Mouse (Mus musculus) spleen, postnatal 14 days (tissue): Measurements from ENCODE around the gene Sacs.
A peak's percentile ranks its signal among the peaks of the same experiment; 100 is the strongest.
"Not testable (repeated sequence)": the region's sequence is repeated elsewhere in the genome, so short reads cannot be mapped to it uniquely, and the experiment has no call there.

ENCODE experiments used
- DNase-seq, 2 experiments: peaks; one replicate each; pipeline ENCODE4 v3.0.0; 2021 to 2022; ENCODE audit warnings: low spot score in 2 of 2

Sacs gene

GRCm38 (mm10) chr14:61137994-61138726 lies at the start of gene Sacs:
Sacs (plus strand) TSS chr14:61138457.
- DNase-seq, result no peak

- DNase-seq, result no peak
These were observed 47.3 kb upstream of the Sacs start for GRCm38 (mm10) chr14:61090955-61091354.

GRCm38 (mm10) chr14:61092073-61092472 lies 46.2 kb upstream of the Sacs start:
- no peak for DNase-seq

- DNase-seq, result no peak
These were observed 40.2 kb upstream of the Sacs start for GRCm38 (mm10) chr14:61097974-61098625.

GRCm38 (mm10) chr14:61100736-61101135 lies 37.5 kb upstream of the Sacs start:
- DNase-seq, result no peak

- DNase-seq, result no peak
These were observed 31.9 kb upstream of the Sacs start for GRCm38 (mm10) chr14:61106404-61106803.

GRCm38 (mm10) chr14:61108625-61109024 lies 29.6 kb upstream of the Sacs start:
- no peak for DNase-seq

- peak; percentile 32 to 62 for DNase-seq
These were observed 25.9 kb upstream of the Sacs start for GRCm38 (mm10) chr14:61112404-61112803.

- no peak for DNase-seq
These were observed 13.5 kb upstream of the Sacs start for GRCm38 (mm10) chr14:61124755-61125154.

- DNase-seq, result no peak
These were observed 13.1 kb upstream of the Sacs start for GRCm38 (mm10) chr14:61125201-61125600.

GRCm38 (mm10) chr14:61127365-61127764 lies 10.9 kb upstream of the Sacs start:
- not testable (repeated sequence) for DNase-seq

GRCm38 (mm10) chr14:61128961-61129507 lies 9.2 kb upstream of the Sacs start:
- DNase-seq, result no peak

GRCm38 (mm10) chr14:61132556-61132955 lies 5.7 kb upstream of the Sacs start:
- DNase-seq, result no peak

- DNase-seq, result no peak
These were observed 3.8 kb upstream of the Sacs start for GRCm38 (mm10) chr14:61134381-61135030.

- no peak for DNase-seq
These were observed 847 bp upstream of the Sacs start for GRCm38 (mm10) chr14:61137410-61137809.

GRCm38 (mm10) chr14:61138727-61139067 lies 440 bp downstream of the Sacs start:
- DNase-seq, result no peak

GRCm38 (mm10) chr14:61143358-61143757 lies 5.1 kb downstream of the Sacs start:
- DNase-seq, result no peak

- DNase-seq, result no peak
These were observed 5.6 kb downstream of the Sacs start for GRCm38 (mm10) chr14:61143869-61144268.

- DNase-seq, result not testable (repeated sequence)
These were observed 12.2 kb downstream of the Sacs start for GRCm38 (mm10) chr14:61150416-61150815.

- no peak for DNase-seq
These were observed 16.8 kb downstream of the Sacs start for GRCm38 (mm10) chr14:61154900-61155585.

GRCm38 (mm10) chr14:61155687-61156086 lies 17.4 kb downstream of the Sacs start:
- DNase-seq, result no peak

- DNase-seq, result not testable (repeated sequence)
These were observed 19.2 kb downstream of the Sacs start for GRCm38 (mm10) chr14:61157426-61157825.
